Mouse (Mus musculus): ENCODE results near the gene Masp2. TPM values are rescaled to one million over a fixed set of nuclear protein-coding genes. Genes with fewer than 3 reads are reported as not detected.
A peak's percentile ranks its signal among the peaks of the same experiment; 100 is the strongest.

Masp2 gene
- polyA plus RNA-seq, 1 experiment = 0.25 TPM

GRCm38 (mm10) chr4:148590421-148591170, 11.8 kb upstream of the Masp2 start:
- H3K4me3 ChIP-seq (ENCODE audit: control insufficient read depth, low read depth, low read length) = peak overlapping the region; percentile 64
- TF ChIP-seq CTCF (IDR thresholded peaks at IDR 0.05; ENCODE audit: control insufficient read depth, insufficient read depth, insufficient replicate concordance, low read depth, low read length) (no peak), POLR2A (IDR thresholded peaks at IDR 0.05; ENCODE audit: control insufficient read depth, low read depth, low read length) (no peak)
- no peaks in the 10 kb centered on the region for H3K27me3 ChIP-seq (ENCODE audit: control insufficient read depth, insufficient read depth, low read length)
- H3K27ac ChIP-seq (ENCODE audit: control insufficient read depth, insufficient read depth, low read depth, low read length) = 0 out of 2 replicates have a peak overlapping the region, but pooled peaks have one; percentile 22
- H3K36me3 ChIP-seq (ENCODE audit: control insufficient read depth, insufficient read depth, low read length) = no peaks in the 10 kb centered on the region
- H3K4me1 ChIP-seq (ENCODE audit: control insufficient read depth, insufficient read depth, low read length) = peaks cover 11% of the 10 kb centered on the region

GRCm38 (mm10) chr4:148591171-148591630, 11.2 kb upstream of the Masp2 start, which contains the start of gene Srm:
Srm (plus strand) TSS chr4:148591503.
- no peaks in the 10 kb centered on the region for H3K27me3 ChIP-seq (ENCODE audit: control insufficient read depth, insufficient read depth, low read length)
- 0 out of 2 replicates have a peak within 1 kb of the TSS, but pooled peaks have one; percentile 22 for H3K27ac ChIP-seq (ENCODE audit: control insufficient read depth, insufficient read depth, low read depth, low read length)
- H3K36me3 ChIP-seq (ENCODE audit: control insufficient read depth, insufficient read depth, low read length) = no peaks in the 10 kb centered on the region

GRCm38 (mm10) chr4:148591637-148592380, 10.5 kb upstream of the Masp2 start:
- Histone ChIP-seq H3K4me1 (ENCODE audit: control insufficient read depth, insufficient read depth, low read length) (peaks cover 11% of the 10 kb centered on the region), H3K4me3 (ENCODE audit: control insufficient read depth, low read depth, low read length) (peak overlapping the region; percentile 79), H3K36me3 (ENCODE audit: control insufficient read depth, insufficient read depth, low read length) (no peaks in the 10 kb centered on the region), H3K27ac (ENCODE audit: control insufficient read depth, insufficient read depth, low read depth, low read length) (no peak overlapping the region), H3K27me3 (ENCODE audit: control insufficient read depth, insufficient read depth, low read length) (no peaks in the 10 kb centered on the region)
- TF ChIP-seq CTCF (IDR thresholded peaks at IDR 0.05; ENCODE audit: control insufficient read depth, insufficient read depth, insufficient replicate concordance, low read depth, low read length) (no peak), POLR2A (IDR thresholded peaks at IDR 0.05; ENCODE audit: control insufficient read depth, low read depth, low read length) (no peak)

More at GRCm38 (mm10) chr4:148591171-148591630, 11.2 kb upstream of the Masp2 start, which contains the start of gene Srm:
- no peak for TF ChIP-seq CTCF (IDR thresholded peaks at IDR 0.05; ENCODE audit: control insufficient read depth, insufficient read depth, insufficient replicate concordance, low read depth, low read length)
- Histone ChIP-seq H3K4me1 (ENCODE audit: control insufficient read depth, insufficient read depth, low read length) (peaks cover 11% of the 10 kb centered on the region), H3K4me3 (ENCODE audit: control insufficient read depth, low read depth, low read length) (peak within 1 kb of the TSS; percentile 79)

- Histone ChIP-seq H3K4me1 (ENCODE audit: control insufficient read depth, insufficient read depth, low read length) (peaks cover 11% of the 10 kb centered on the region), H3K27me3 (ENCODE audit: control insufficient read depth, insufficient read depth, low read length) (no peaks in the 10 kb centered on the region), H3K36me3 (ENCODE audit: control insufficient read depth, insufficient read depth, low read length) (no peaks in the 10 kb centered on the region), H3K27ac (ENCODE audit: control insufficient read depth, insufficient read depth, low read depth, low read length) (no peak overlapping the region), H3K4me3 (ENCODE audit: control insufficient read depth, low read depth, low read length) (no peak overlapping the region)
- TF ChIP-seq CTCF (IDR thresholded peaks at IDR 0.05; ENCODE audit: control insufficient read depth, insufficient read depth, insufficient replicate concordance, low read depth, low read length) (no peak), POLR2A (IDR thresholded peaks at IDR 0.05; ENCODE audit: control insufficient read depth, low read depth, low read length) (no peak)
Measured at GRCm38 (mm10) chr4:148593996-148594395, 8.4 kb upstream of the Masp2 start.

DNA sequence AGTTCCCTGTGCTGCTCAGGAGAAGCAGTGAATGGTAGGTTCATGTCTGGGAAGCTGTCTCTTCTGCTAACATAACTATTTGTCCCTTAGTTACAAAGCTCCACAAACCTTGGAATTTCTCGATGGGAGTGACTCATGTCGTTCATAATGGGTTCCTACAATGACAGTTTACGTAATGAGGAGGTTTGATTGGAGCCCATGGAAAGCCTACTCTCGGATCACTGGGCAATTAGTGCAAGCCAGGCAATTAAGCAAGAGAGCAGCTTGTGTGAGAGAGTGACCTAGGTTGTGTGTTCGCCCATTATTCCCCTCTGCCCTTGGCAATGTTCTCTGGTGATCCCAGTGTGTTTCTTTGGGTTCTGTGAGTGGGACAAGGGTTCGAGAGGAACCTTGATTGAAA, 6.4 kb upstream of the Masp2 start:
- H3K27me3 ChIP-seq (ENCODE audit: control insufficient read depth, insufficient read depth, low read length) = no peaks in the 10 kb centered on the region
- H3K4me1 ChIP-seq (ENCODE audit: control insufficient read depth, insufficient read depth, low read length) = peaks cover 7% of the 10 kb centered on the region
- no peak overlapping the region for H3K27ac ChIP-seq (ENCODE audit: control insufficient read depth, insufficient read depth, low read depth, low read length)
- H3K4me3 ChIP-seq (ENCODE audit: control insufficient read depth, low read depth, low read length) = no peak overlapping the region
- no peak for TF ChIP-seq POLR2A (IDR thresholded peaks at IDR 0.05; ENCODE audit: control insufficient read depth, low read depth, low read length)
- TF ChIP-seq CTCF (IDR thresholded peaks at IDR 0.05; ENCODE audit: control insufficient read depth, insufficient read depth, insufficient replicate concordance, low read depth, low read length) = no peak
- H3K36me3 ChIP-seq (ENCODE audit: control insufficient read depth, insufficient read depth, low read length) = no peaks in the 10 kb centered on the region

DNA sequence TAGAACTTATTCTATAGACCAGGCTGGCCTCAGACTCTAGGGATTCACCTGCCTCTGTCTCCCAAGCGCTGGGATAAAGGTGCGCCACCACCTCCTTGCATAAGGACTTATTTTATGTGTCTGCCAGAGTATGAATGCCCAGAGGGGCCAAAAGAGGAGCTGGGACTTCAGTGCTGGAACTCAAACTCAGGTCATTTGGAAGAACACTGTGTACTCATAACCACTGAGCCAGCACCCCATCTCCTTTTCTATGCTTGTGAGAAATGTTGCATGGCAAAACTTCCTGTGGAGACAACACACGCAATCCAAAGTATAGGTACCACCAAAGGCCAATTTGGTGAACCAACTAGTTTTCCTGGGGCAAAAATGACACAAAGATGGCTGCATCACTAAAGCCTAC, 5.6 kb upstream of the Masp2 start:
- Histone ChIP-seq H3K36me3 (ENCODE audit: control insufficient read depth, insufficient read depth, low read length) (no peaks in the 10 kb centered on the region), H3K4me3 (ENCODE audit: control insufficient read depth, low read depth, low read length) (no peak overlapping the region), H3K4me1 (ENCODE audit: control insufficient read depth, insufficient read depth, low read length) (peaks cover 6% of the 10 kb centered on the region), H3K27me3 (ENCODE audit: control insufficient read depth, insufficient read depth, low read length) (no peaks in the 10 kb centered on the region), H3K27ac (ENCODE audit: control insufficient read depth, insufficient read depth, low read depth, low read length) (no peak overlapping the region)
- TF ChIP-seq CTCF (IDR thresholded peaks at IDR 0.05; ENCODE audit: control insufficient read depth, insufficient read depth, insufficient replicate concordance, low read depth, low read length) (no peak), POLR2A (IDR thresholded peaks at IDR 0.05; ENCODE audit: control insufficient read depth, low read depth, low read length) (no peak)

DNA sequence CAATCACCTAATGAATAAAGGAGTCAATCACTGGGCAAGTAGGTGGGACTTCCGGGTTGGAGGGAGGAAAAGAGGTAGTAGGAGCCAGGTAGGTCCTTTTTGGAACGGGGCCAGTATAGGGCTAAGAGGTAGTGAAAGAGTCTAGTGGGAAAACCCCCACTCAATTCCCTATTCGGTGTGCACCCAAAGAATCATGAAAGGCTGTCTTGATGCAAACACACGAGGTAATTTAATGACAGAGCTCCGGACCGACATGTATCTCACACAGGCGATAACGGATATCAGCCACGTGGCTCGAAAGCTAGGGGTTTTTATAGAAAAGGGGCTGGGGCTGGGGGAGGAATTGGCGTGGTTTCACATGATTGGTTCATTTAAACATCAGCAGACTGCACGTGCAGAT, 3.5 kb upstream of the Masp2 start:
- no peaks in the 10 kb centered on the region for H3K4me1 ChIP-seq (ENCODE audit: control insufficient read depth, insufficient read depth, low read length)
- no peaks in the 10 kb centered on the region for H3K27me3 ChIP-seq (ENCODE audit: control insufficient read depth, insufficient read depth, low read length)
- no peaks in the 10 kb centered on the region for H3K36me3 ChIP-seq (ENCODE audit: control insufficient read depth, insufficient read depth, low read length)
- TF ChIP-seq CTCF (IDR thresholded peaks at IDR 0.05; ENCODE audit: control insufficient read depth, insufficient read depth, insufficient replicate concordance, low read depth, low read length) = no peak
- no peak for TF ChIP-seq POLR2A (IDR thresholded peaks at IDR 0.05; ENCODE audit: control insufficient read depth, low read depth, low read length)
- H3K4me3 ChIP-seq (ENCODE audit: control insufficient read depth, low read depth, low read length) = no peak overlapping the region
- H3K27ac ChIP-seq (ENCODE audit: control insufficient read depth, insufficient read depth, low read depth, low read length) = no peak overlapping the region
